Mouse (Mus musculus) gastrocnemius, postnatal 14 days (tissue): ENCODE measurements around the gene Ctf2. TPM values are rescaled to one million over a fixed set of nuclear protein-coding genes. Genes with fewer than 3 reads are reported as not detected.
"Not testable (repeated sequence)": the region's sequence is repeated elsewhere in the genome, so short reads cannot be mapped to it uniquely, and the experiment has no call there.

ENCODE experiments used
- DNase-seq: peaks from one replicate; pipeline ENCODE4 v3.0.0; 2021; ENCODE audit warnings: mixed read lengths
- intact Hi-C: fragments of 180-260 bp; cut with DNase I; formaldehyde crosslinking; loops from one replicate; pipeline ENCODE4 v1.15.1; 2025; ENCODE audit warnings: low total_unique reads
- long read RNA-seq, 2 experiments: library from polyadenylated mRNA; stranded (forward); transcript quantifications; one replicate each; pipeline ENCODE4 v2.0.0; 2021
- total RNA-seq, 2 experiments: library from RNA; stranded (reverse); gene quantifications; 2 replicates each; pipeline ENCODE4 v1.2.3; 2021

Ctf2 gene
- total RNA-seq: not detected
- long read RNA-seq, experiment 1: 0 reads
- long read RNA-seq, experiment 2: 0 reads

GRCm38 (mm10) chr7:127732066-127732465 lies at the start of gene Ctf2:
Gene Ctf2, minus strand, starts transcription at chr7:127732166.
- intact Hi-C loops, DNase-seq: not testable (repeated sequence)

GRCm38 (mm10) chr7:127778350-127778749 lies 46.4 kb upstream of the Ctf2 start:
- no peak for DNase-seq
- intact Hi-C loops: no loop called here

GRCm38 (mm10) chr7:127777474-127778266 lies 45.7 kb upstream of the Ctf2 start:
- peak; percentile 71 for DNase-seq
- intact Hi-C loops: no loop called here

GRCm38 (mm10) chr7:127776878-127777473 lies 45.0 kb upstream of the Ctf2 start:
- intact Hi-C loops: no loop called here
- peak; percentile 98 for DNase-seq

GRCm38 (mm10) chr7:127776426-127776825 lies 44.5 kb upstream of the Ctf2 start, which contains the start of gene Setd1a:
Gene Setd1a, plus strand, starts transcription at chr7:127776670.
- peak; percentile 90 for DNase-seq
- intact Hi-C loops: no loop called here

GRCm38 (mm10) chr7:127775837-127776236 lies 43.9 kb upstream of the Ctf2 start:
- DNase-seq, intact Hi-C loops: not testable (repeated sequence)

- DNase-seq: peak; percentile 73
- intact Hi-C loops: no loop called here
Measured at GRCm38 (mm10) chr7:127773664-127774384, 41.9 kb upstream of the Ctf2 start.

- DNase-seq: no peak
- intact Hi-C loops: no loop called here
Measured at GRCm38 (mm10) chr7:127772557-127772956, 40.6 kb upstream of the Ctf2 start.

- DNase-seq: no peak
- intact Hi-C loops: no loop called here
Measured at GRCm38 (mm10) chr7:127772080-127772479, 40.1 kb upstream of the Ctf2 start.

- intact Hi-C loops: no loop called here
- no peak for DNase-seq
Measured at GRCm38 (mm10) chr7:127771262-127771661, 39.3 kb upstream of the Ctf2 start.

- intact Hi-C loops: no loop called here
- no peak for DNase-seq
Measured at GRCm38 (mm10) chr7:127770039-127770905, 38.3 kb upstream of the Ctf2 start.

- intact Hi-C loops: no loop called here
- DNase-seq: peak; percentile 90
Measured at GRCm38 (mm10) chr7:127769651-127770038, 37.7 kb upstream of the Ctf2 start, which contains the start of gene Orai3. Gene Orai3, plus strand, starts transcription at chr7:127769815.

- peak; percentile 88 for DNase-seq
- intact Hi-C loops: no loop called here
Measured at GRCm38 (mm10) chr7:127768997-127769593, 37.1 kb upstream of the Ctf2 start.

- intact Hi-C loops: no loop called here
- no peak for DNase-seq
Measured at GRCm38 (mm10) chr7:127768346-127768996, 36.5 kb upstream of the Ctf2 start.

- intact Hi-C loops: no loop called here
- DNase-seq: no peak
Measured at GRCm38 (mm10) chr7:127767671-127768345, 35.8 kb upstream of the Ctf2 start.

- DNase-seq: no peak
- intact Hi-C loops: no loop called here
Measured at GRCm38 (mm10) chr7:127766851-127767609, 35.1 kb upstream of the Ctf2 start.

- intact Hi-C loops: no loop called here
- no peak for DNase-seq
Measured at GRCm38 (mm10) chr7:127765756-127766155, 33.8 kb upstream of the Ctf2 start.
